Mouse (Mus musculus): ENCODE results near the gene 1700013G24Rik.

- no peak for TF ChIP-seq GATA1 (IDR thresholded peaks at IDR 0.05; ENCODE audit: low read length)
- TF ChIP-seq TAL1 (IDR thresholded peaks at IDR 0.05; ENCODE audit: low read length) = no peak
Measured at GRCm38 (mm10) chr4:137498882-137499583, 45.9 kb downstream of the 1700013G24Rik start.

Data from erythroblast, embryonic 14.5 days (primary cell).